Mouse (Mus musculus) ES-E14 (cell line): ENCODE results near the gene Platr17. TPM values are rescaled to one million over a fixed set of nuclear protein-coding genes. Genes with fewer than 3 reads are reported as not detected.

Experiments used
- DNase-seq: peaks from one replicate; pipeline ENCODE4 v3.0.0-alpha.2; 2013; ENCODE audit warnings: low read depth, low spot score
- H3K27ac ChIP-seq: 2 replicates; pipeline ENCODE4 v1.5.1; 2012; ENCODE audit warnings: low read depth, mild to moderate bottlenecking, low read length, moderate library complexity, mixed read lengths; ENCODE audit not compliant: poor library complexity, insufficient read depth, severe bottlenecking
- H3K36me3 ChIP-seq: 2 replicates; pipeline ENCODE4 v1.6.1; 2012; ENCODE audit warnings: mild to moderate bottlenecking, low read length, moderate library complexity, mixed read lengths; ENCODE audit not compliant: control insufficient read depth, poor library complexity, insufficient read depth, severe bottlenecking
- H3K4me1 ChIP-seq, 2 experiments: fragments of 150-350 bp in 1 of 2; sonication (generic) in 1 of 2; 2 replicates each; pipeline ENCODE4 v1.6.1; 2012; ENCODE audit warnings: low read length in 2 of 2, mild to moderate bottlenecking in 1 of 2, mixed read lengths in 1 of 2; ENCODE audit not compliant: control insufficient read depth in 2 of 2, insufficient read depth in 2 of 2, poor library complexity in 1 of 2
- H3K4me3 ChIP-seq, 2 experiments: fragments of 150-350 bp in 1 of 2; sonication (generic) in 1 of 2; 2 replicates each; pipeline ENCODE4 v1.5.1; 2012; ENCODE audit warnings: low read length in 2 of 2, low read depth in 1 of 2, mild to moderate bottlenecking in 1 of 2, mixed read lengths in 1 of 2; ENCODE audit not compliant: insufficient read depth in 1 of 2, poor library complexity in 1 of 2, severe bottlenecking in 1 of 2
- H3K9ac ChIP-seq: 2 replicates; pipeline ENCODE4 v1.6.1; 2012; ENCODE audit warnings: low read depth, mild to moderate bottlenecking, low read length, mixed read lengths; ENCODE audit not compliant: poor library complexity, insufficient read depth, severe bottlenecking
- H3K9me3 ChIP-seq: fragments of 150-350 bp; sonication (generic); 2 replicates; pipeline ENCODE4 v1.6.1; 2012; ENCODE audit warnings: low read depth, mild to moderate bottlenecking, low read length; ENCODE audit not compliant: control insufficient read depth, insufficient read depth
- CHD2 ChIP-seq: IDR thresholded peaks from 2 replicates; pipeline ENCODE4 v1.6.1; 2014; ENCODE audit warnings: mild to moderate bottlenecking, low read depth, low read length, inconsistent platforms
- HCFC1 ChIP-seq: IDR thresholded peaks from 2 replicates; pipeline ENCODE4 v1.6.1; 2012; ENCODE audit warnings: low read length, inconsistent platforms, borderline replicate concordance; ENCODE audit not compliant: insufficient read depth
- MAFK ChIP-seq: IDR thresholded peaks from 2 replicates; pipeline ENCODE4 v1.6.1; 2014; ENCODE audit warnings: mild to moderate bottlenecking, low read depth, low read length, inconsistent platforms; ENCODE audit not compliant: insufficient read depth
- ZC3H11A ChIP-seq: IDR thresholded peaks from 2 replicates; pipeline ENCODE4 v1.6.1; 2012; ENCODE audit warnings: low read depth, mild to moderate bottlenecking, inconsistent platforms, low read length, borderline replicate concordance
- ZNF384 ChIP-seq: IDR thresholded peaks from 2 replicates; pipeline ENCODE4 v1.6.1; 2012; ENCODE audit warnings: low read depth, low read length, inconsistent platforms
- in situ Hi-C, 2 experiments: fragments of 600-800 bp; cut with MboI; formaldehyde crosslinking; loops; one replicate each; pipeline ENCODE4 v1.15.1; 2025; ENCODE audit warnings: low sequenced_read_pairs in 2 of 2, inconsistent platforms in 1 of 2; ENCODE audit not compliant: unreplicated experiment in 2 of 2
- total RNA-seq: library from RNA; depleted of rRNA; stranded (reverse); fragments of 300-350 nt; gene quantifications from 2 replicates; pipeline ENCODE4 v1.2.3, GENCODE M21; 2012

The Platr17 gene
- total RNA-seq, 1 experiment = 46.0 TPM

DNA sequence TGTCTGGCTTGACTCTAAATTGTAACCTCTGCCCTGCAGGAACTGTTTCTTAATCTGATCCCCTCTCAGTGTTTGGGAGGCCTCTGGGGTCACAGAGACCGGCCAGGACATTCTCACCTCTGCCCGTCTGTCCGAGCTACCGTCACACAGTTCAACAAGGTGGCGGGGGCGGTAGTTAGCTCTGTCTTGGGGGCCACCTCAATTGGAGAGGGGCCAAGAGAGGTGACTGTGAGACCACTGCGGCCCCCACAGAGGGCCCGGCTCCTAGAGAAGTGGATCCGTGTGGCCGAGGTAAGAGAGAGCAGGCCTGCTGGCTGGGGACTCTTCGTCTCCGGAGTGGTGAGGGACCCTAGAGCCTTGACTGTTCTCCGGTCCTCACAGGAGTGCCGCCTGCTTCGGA, 28.0 kb downstream of the Platr17 start:
- peak overlapping the region; percentile 42; the same call in 1 of the 2 replicates for H3K9ac ChIP-seq

DNA sequence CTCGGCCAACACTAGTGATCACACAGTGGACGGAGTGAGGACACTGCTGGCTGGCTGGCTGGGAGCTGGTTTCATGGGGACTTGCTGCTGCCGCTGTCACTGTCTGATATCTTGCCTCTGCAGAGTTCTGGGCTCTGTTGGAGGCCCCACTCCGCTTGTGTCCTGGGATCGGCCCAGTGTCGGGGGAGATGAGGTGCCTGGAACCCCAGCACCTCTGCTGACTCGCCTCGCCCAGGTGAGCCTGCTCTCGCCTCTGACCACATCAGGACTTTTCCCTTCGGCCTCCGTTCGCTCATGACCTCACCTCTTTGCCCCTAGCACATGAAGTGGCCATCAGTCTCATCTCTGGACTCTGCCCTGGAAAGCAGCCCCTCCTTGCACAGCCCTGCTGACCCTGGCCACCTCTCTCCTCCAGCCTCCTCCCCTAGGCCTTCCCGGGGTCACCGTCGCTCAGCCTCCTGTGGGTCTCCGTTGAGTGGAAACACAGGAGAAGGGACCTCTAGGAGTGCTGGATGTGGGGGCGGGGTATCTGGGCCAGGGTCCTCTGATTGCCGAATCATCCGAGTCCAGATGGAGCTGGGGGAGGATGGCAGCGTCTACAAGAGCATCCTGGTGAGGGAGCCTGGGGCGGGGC, 30.6 kb downstream of the Platr17 start:
- Histone ChIP-seq H3K27ac (no peak overlapping the region), H3K36me3 (peaks cover 36% of the 10 kb centered on the region), H3K9me3 (no peaks in the 10 kb centered on the region), H3K4me1 (peaks cover 0 to 32% of the 10 kb centered on the region in 2 experiments; a peak in 1 of 4 replicates), H3K4me3 (no peak overlapping the region), H3K9ac (no peak overlapping the region)
- in situ Hi-C loops = no loop called here
- no peak for TF ChIP-seq MAFK
- TF ChIP-seq ZC3H11A = no peak
- no peak for TF ChIP-seq ZNF384
- TF ChIP-seq CHD2 = no peak
- TF ChIP-seq HCFC1 = no peak
- DNase-seq = no peak

More for the DNA sequence above, 28.0 kb downstream of the Platr17 start:
- Histone ChIP-seq H3K9me3 (no peaks in the 10 kb centered on the region), H3K4me3 (peak overlapping the region in 1 of 2 experiments; percentile 27; a peak in 2 of 4 replicates), H3K4me1 (peaks cover 0 to 28% of the 10 kb centered on the region in 2 experiments; a peak in 1 of 4 replicates), H3K36me3 (peaks cover 32% of the 10 kb centered on the region), H3K27ac (no peak overlapping the region)
- in situ Hi-C loops = no loop called here
- no peak for DNase-seq
- TF ChIP-seq HCFC1 (no peak), MAFK (no peak), CHD2 (no peak), ZNF384 (no peak), ZC3H11A (no peak)

DNA sequence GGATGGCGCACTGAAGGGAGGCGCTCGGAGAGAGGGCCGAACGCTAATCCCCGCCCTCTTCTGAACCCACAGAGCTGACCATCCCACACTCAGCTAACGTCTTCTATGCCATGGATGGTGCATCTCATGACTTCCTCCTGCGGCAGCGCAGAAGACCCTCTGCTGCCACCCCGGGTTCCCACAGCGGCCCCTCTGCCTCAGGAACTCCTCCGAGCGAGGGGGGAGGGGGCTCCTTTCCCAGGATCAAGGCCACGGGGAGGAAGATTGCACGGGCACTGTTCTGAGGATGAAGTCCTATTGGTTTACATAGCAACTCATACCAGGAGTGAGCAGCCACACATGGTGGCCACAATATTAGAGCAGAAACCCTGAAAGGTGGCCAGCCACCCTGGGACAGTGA, 32.1 kb downstream of the Platr17 start:
- TF ChIP-seq MAFK = no peak
- no peak for TF ChIP-seq HCFC1
- TF ChIP-seq ZC3H11A = no peak
- no peak for TF ChIP-seq ZNF384
- TF ChIP-seq CHD2 = no peak
- H3K9me3 ChIP-seq = no peaks in the 10 kb centered on the region
- no peak for DNase-seq
- peak overlapping the region; percentile 7; the same call in 1 of the 2 replicates for H3K9ac ChIP-seq
- no peak overlapping the region for H3K27ac ChIP-seq
- peaks cover 3 to 33% of the 10 kb centered on the region in 2 experiments; a peak in 2 of 4 replicates for H3K4me1 ChIP-seq
- in situ Hi-C loops = no loop called here
- peaks cover 37% of the 10 kb centered on the region for H3K36me3 ChIP-seq
- no peak overlapping the region for H3K4me3 ChIP-seq

- peak overlapping the region; percentile 93; the same call in 1 of the 2 replicates for H3K9ac ChIP-seq
- DNase-seq = no peak
- TF ChIP-seq CHD2 (no peak), ZC3H11A (no peak), ZNF384 (no peak), MAFK (no peak), HCFC1 (no peak)
- no peak overlapping the region for H3K27ac ChIP-seq
- H3K36me3 ChIP-seq = peaks cover 41% of the 10 kb centered on the region
- peaks cover 3 to 26% of the 10 kb centered on the region in 2 experiments; a peak in 2 of 4 replicates for H3K4me1 ChIP-seq
- peak overlapping the region; percentile 87 to 96; a peak in 3 of 4 replicates for H3K4me3 ChIP-seq
- in situ Hi-C loops = no loop called here
- H3K9me3 ChIP-seq = no peaks in the 10 kb centered on the region
Observed at GRCm38 (mm10) chr17:33938783-33939182, 33.8 kb downstream of the Platr17 start.
